Mouse (Mus musculus) ES-Bruce4 (cell line): Measurements from ENCODE around the gene Auts2. TPM values are rescaled to one million over a fixed set of nuclear protein-coding genes. Genes with fewer than 3 reads are reported as not detected.

Source experiments
- H3K27ac ChIP-seq: 2 replicates; pipeline ENCODE4 v1.5.1; 2012; ENCODE audit warnings: low read length, inconsistent platforms; ENCODE audit not compliant: insufficient read depth
- H3K27me3 ChIP-seq: 2 replicates; pipeline ENCODE4 v1.6.1; 2012; ENCODE audit warnings: mild to moderate bottlenecking, low read length, inconsistent platforms; ENCODE audit not compliant: control insufficient read depth, poor library complexity, insufficient read depth, severe bottlenecking
- H3K36me3 ChIP-seq: 2 replicates; pipeline ENCODE4 v1.6.1; 2012; ENCODE audit warnings: inconsistent platforms, mild to moderate bottlenecking, low read length, moderate library complexity; ENCODE audit not compliant: control insufficient read depth, poor library complexity, insufficient read depth, severe bottlenecking
- H3K4me1 ChIP-seq: one replicate; pipeline ENCODE4 v1.8.1; 2011; ENCODE audit warnings: low read length; ENCODE audit not compliant: control insufficient read depth, insufficient read depth
- H3K4me3 ChIP-seq: 2 replicates; pipeline ENCODE4 v1.5.1; 2011; ENCODE audit warnings: low read depth, mild to moderate bottlenecking, low read length
- H3K9ac ChIP-seq: 2 replicates; pipeline ENCODE4 v1.6.1; 2012; ENCODE audit warnings: low read depth, mild to moderate bottlenecking, inconsistent platforms; ENCODE audit not compliant: poor library complexity, severe bottlenecking
- H3K9me3 ChIP-seq: replicated peaks from 2 replicates; pipeline ENCODE4 v1.6.1; 2012; ENCODE audit warnings: mild to moderate bottlenecking, low read length, inconsistent platforms; ENCODE audit not compliant: control insufficient read depth, poor library complexity, insufficient read depth, severe bottlenecking
- CTCF ChIP-seq: IDR thresholded peaks from one replicate; pipeline ENCODE4 v1.8.1; 2011; ENCODE audit warnings: low read depth, low read length
- EP300 ChIP-seq: IDR thresholded peaks from 2 replicates; pipeline ENCODE4 v1.6.1; 2011; ENCODE audit warnings: low read depth, low read length; ENCODE audit not compliant: insufficient read depth
- POLR2A ChIP-seq: IDR thresholded peaks from one replicate; pipeline ENCODE4 v1.8.1; 2011; ENCODE audit warnings: low read length; ENCODE audit not compliant: insufficient read depth
- polyA plus RNA-seq: library from polyadenylated mRNA; stranded (reverse); fragments of >200 nt; gene quantifications from 2 replicates; pipeline ENCODE4 v1.2.4, GENCODE M21; 2011; ENCODE audit warnings: low read depth; ENCODE audit not compliant: missing spikeins, insufficient read depth, insufficient read length

The Auts2 gene
- polyA plus RNA-seq, 1 experiment = 23.4 TPM

- TF ChIP-seq CTCF (no peak), EP300 (no peak), POLR2A (no peak)
- no peaks in the 10 kb centered on the region for H3K4me1 ChIP-seq
- H3K9ac ChIP-seq = no peak overlapping the region
- H3K9me3 ChIP-seq = no peaks in the 10 kb centered on the region
- H3K36me3 ChIP-seq = no peaks in the 10 kb centered on the region
- no peak overlapping the region for H3K4me3 ChIP-seq
- no peak overlapping the region for H3K27ac ChIP-seq
- H3K27me3 ChIP-seq = no peaks in the 10 kb centered on the region
These were observed 226.2 kb downstream of the Auts2 start for GRCm38 (mm10) chr5:132316897-132317296.

GRCm38 (mm10) chr5:132314300-132314699 lies 228.8 kb downstream of the Auts2 start:
- H3K27ac ChIP-seq = no peak overlapping the region
- H3K36me3 ChIP-seq = no peaks in the 10 kb centered on the region
- H3K9me3 ChIP-seq = no peaks in the 10 kb centered on the region
- H3K27me3 ChIP-seq = no peaks in the 10 kb centered on the region
- no peak for TF ChIP-seq CTCF
- TF ChIP-seq POLR2A = no peak
- no peak for TF ChIP-seq EP300
- no peaks in the 10 kb centered on the region for H3K4me1 ChIP-seq
- H3K9ac ChIP-seq = no peak overlapping the region
- no peak overlapping the region for H3K4me3 ChIP-seq

GRCm38 (mm10) chr5:132307000-132307399 lies 236.1 kb downstream of the Auts2 start:
- H3K4me1 ChIP-seq = no peaks in the 10 kb centered on the region
- H3K9me3 ChIP-seq = no peaks in the 10 kb centered on the region

GRCm38 (mm10) chr5:132305354-132305934 lies 237.7 kb downstream of the Auts2 start:
- H3K4me1 ChIP-seq = no peaks in the 10 kb centered on the region
- TF ChIP-seq POLR2A = no peak
- no peak for TF ChIP-seq CTCF
- no peak for TF ChIP-seq EP300
- no peaks in the 10 kb centered on the region for H3K36me3 ChIP-seq
- H3K9ac ChIP-seq = no peak overlapping the region
- no peak overlapping the region for H3K27ac ChIP-seq
- no peaks in the 10 kb centered on the region for H3K27me3 ChIP-seq
- no peaks in the 10 kb centered on the region for H3K9me3 ChIP-seq
- H3K4me3 ChIP-seq = no peak overlapping the region

More at GRCm38 (mm10) chr5:132307000-132307399, 236.1 kb downstream of the Auts2 start:
- no peaks in the 10 kb centered on the region for H3K27me3 ChIP-seq
- no peak overlapping the region for H3K9ac ChIP-seq
- H3K27ac ChIP-seq = no peak overlapping the region
- H3K4me3 ChIP-seq = no peak overlapping the region
- TF ChIP-seq CTCF (no peak), EP300 (no peak), POLR2A (no peak)
- no peaks in the 10 kb centered on the region for H3K36me3 ChIP-seq

- TF ChIP-seq CTCF (no peak), EP300 (no peak), POLR2A (no peak)
- H3K4me1 ChIP-seq = no peaks in the 10 kb centered on the region
- no peak overlapping the region for H3K9ac ChIP-seq
- no peak overlapping the region for H3K27ac ChIP-seq
- H3K4me3 ChIP-seq = no peak overlapping the region
- no peaks in the 10 kb centered on the region for H3K9me3 ChIP-seq
- H3K27me3 ChIP-seq = no peaks in the 10 kb centered on the region
- H3K36me3 ChIP-seq = no peaks in the 10 kb centered on the region
These were observed 240.4 kb downstream of the Auts2 start for GRCm38 (mm10) chr5:132302778-132303177.

GRCm38 (mm10) chr5:132300794-132301193 lies 242.3 kb downstream of the Auts2 start:
- Histone ChIP-seq H3K9ac (no peak overlapping the region), H3K4me1 (no peaks in the 10 kb centered on the region), H3K9me3 (no peaks in the 10 kb centered on the region), H3K4me3 (no peak overlapping the region), H3K27me3 (no peaks in the 10 kb centered on the region), H3K27ac (no peak overlapping the region), H3K36me3 (no peaks in the 10 kb centered on the region)
- TF ChIP-seq EP300 (no peak), POLR2A (no peak), CTCF (no peak)
